Mouse (Mus musculus) ES-Bruce4 (cell line): ENCODE data around the gene Prkn.

Source experiments
- EP300 ChIP-seq: IDR thresholded peaks from 2 replicates; pipeline ENCODE4 v1.6.1; 2011; ENCODE audit warnings: low read depth, low read length; ENCODE audit not compliant: insufficient read depth
- POLR2A ChIP-seq: IDR thresholded peaks from one replicate; pipeline ENCODE4 v1.8.1; 2011; ENCODE audit warnings: low read length; ENCODE audit not compliant: insufficient read depth

DNA sequence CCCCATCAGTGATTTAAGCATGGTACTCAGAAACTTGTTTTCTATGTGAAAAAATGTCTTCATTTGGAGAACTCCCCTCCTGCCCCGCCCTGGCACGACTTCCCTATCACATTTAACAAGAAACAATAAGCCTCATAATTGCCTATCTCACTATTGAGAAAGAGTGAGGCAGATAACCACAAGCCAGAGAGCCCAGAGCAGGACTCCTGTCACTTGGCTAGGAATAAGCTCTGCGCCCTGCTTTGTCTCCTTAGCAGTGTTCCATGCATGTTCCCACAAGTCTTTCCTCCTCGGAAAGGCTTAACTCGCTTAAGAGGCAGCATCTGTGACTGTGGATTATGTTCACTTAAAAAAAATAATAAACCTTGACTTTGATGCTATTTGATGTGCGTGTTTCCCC is 798.3 kb downstream of the Prkn start:
- TF ChIP-seq POLR2A (no peak), EP300 (no peak)
